Mouse (Mus musculus) limb, embryonic 15.5 days (tissue): ENCODE data around the gene Shank2. TPM values are rescaled to one million over a fixed set of nuclear protein-coding genes. Genes with fewer than 3 reads are reported as not detected.

Experiments
- ATAC-seq: fragments of 200-750 bp; cut with Nextera tagmentation; 2 replicates; pipeline ENCODE4 v1.8.0; 2017; ENCODE audit warnings: low read depth, moderate TSS enrichment; ENCODE audit not compliant: insufficient number of reproducible peaks, low FRiP score, low TSS enrichment
- H3K27ac ChIP-seq: fragments of 300-500 bp; sonication (generic); 2 replicates; pipeline ENCODE4 v1.5.1; 2015; ENCODE audit warnings: moderate library complexity, mild to moderate bottlenecking, inconsistent platforms
- H3K27me3 ChIP-seq: fragments of 300-500 bp; sonication (generic); 2 replicates; pipeline ENCODE4 v1.6.1; 2015; ENCODE audit warnings: inconsistent platforms
- H3K36me3 ChIP-seq: fragments of 300-500 bp; sonication (generic); 2 replicates; pipeline ENCODE4 v1.6.1; 2015; ENCODE audit warnings: inconsistent platforms
- H3K4me1 ChIP-seq: fragments of 300-500 bp; sonication (generic); 2 replicates; pipeline ENCODE4 v1.6.1; 2015; ENCODE audit warnings: inconsistent platforms
- H3K4me2 ChIP-seq: fragments of 300-500 bp; sonication (generic); 2 replicates; pipeline ENCODE4 v1.6.1; 2015; ENCODE audit warnings: mild to moderate bottlenecking, inconsistent platforms
- H3K4me3 ChIP-seq: fragments of 300-500 bp; sonication (generic); 2 replicates; pipeline ENCODE4 v1.5.1; 2015; ENCODE audit warnings: mild to moderate bottlenecking, inconsistent platforms
- H3K9ac ChIP-seq: fragments of 300-500 bp; sonication (generic); 2 replicates; pipeline ENCODE4 v1.6.1; 2015; ENCODE audit warnings: inconsistent platforms
- H3K9me3 ChIP-seq: fragments of 300-500 bp; sonication (generic); 2 replicates; pipeline ENCODE4 v1.6.1; 2016; ENCODE audit warnings: inconsistent platforms
- WGBS: fragments of 180-500 bp; shearing (Covaris S2); methylation state at CpG from one replicate; pipeline ENCODE4 v1.1.7; 2015; 5-methylcytosine and 5-hydroxymethylcytosine counted together
- polyA plus RNA-seq: library from polyadenylated mRNA; unstranded; fragments of >200 nt; fragmentation: Nextera tagmentation; extraction: Ambion mirVana; gene quantifications from 2 replicates; pipeline ENCODE4 v1.2.1, GENCODE M21; 2015

Gene Shank2
- polyA plus RNA-seq, 1 experiment from 2014 or later = 0.17 TPM

GRCm38 (mm10) chr7:144257821-144258220, 256.1 kb downstream of the Shank2 start:
- no peak overlapping the region for H3K27ac ChIP-seq
- H3K4me1 ChIP-seq = no peaks in the 10 kb centered on the region
- no peaks in the 10 kb centered on the region for H3K27me3 ChIP-seq
- no peak for ATAC-seq
- no peaks in the 10 kb centered on the region for H3K9me3 ChIP-seq
- 70% methylated on average over 7 of the region's 7 CpGs for WGBS
- H3K9ac ChIP-seq = no peak overlapping the region
- H3K4me3 ChIP-seq = no peak overlapping the region
- H3K4me2 ChIP-seq = no peak overlapping the region
- H3K36me3 ChIP-seq = no peaks in the 10 kb centered on the region

GRCm38 (mm10) chr7:144258332-144258731, 256.6 kb downstream of the Shank2 start:
- no peaks in the 10 kb centered on the region for H3K4me1 ChIP-seq
- H3K9me3 ChIP-seq = no peaks in the 10 kb centered on the region
- no peak overlapping the region for H3K4me3 ChIP-seq
- H3K27ac ChIP-seq = no peak overlapping the region
- 55% methylated on average over 4 of the region's 4 CpGs for WGBS
- no peak for ATAC-seq
- no peak overlapping the region for H3K4me2 ChIP-seq
- H3K9ac ChIP-seq = no peak overlapping the region
- no peaks in the 10 kb centered on the region for H3K27me3 ChIP-seq
- H3K36me3 ChIP-seq = no peaks in the 10 kb centered on the region

DNA sequence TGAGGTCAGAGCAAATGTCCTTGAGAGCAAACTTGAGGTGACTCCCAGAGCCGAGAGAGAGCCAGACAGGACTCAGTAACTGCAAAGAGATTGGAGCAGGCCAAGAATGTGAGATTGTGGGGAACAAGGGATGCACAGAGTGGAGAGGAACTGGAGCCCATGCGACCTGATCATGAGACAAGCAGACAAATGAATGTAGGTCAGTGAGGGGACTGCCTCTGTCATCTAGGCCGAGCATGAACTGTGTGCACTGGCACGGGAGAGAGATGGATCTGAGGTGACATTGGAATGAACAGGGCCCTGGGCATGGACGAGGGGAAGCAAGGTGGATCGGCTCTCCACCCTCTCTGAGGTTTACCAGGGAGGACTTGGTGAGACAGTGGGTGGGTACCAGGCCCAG, 260.9 kb downstream of the Shank2 start:
- H3K9me3 ChIP-seq = no peaks in the 10 kb centered on the region
- ATAC-seq = no peak
- H3K27ac ChIP-seq = no peak overlapping the region
- H3K4me1 ChIP-seq = no peaks in the 10 kb centered on the region
- H3K36me3 ChIP-seq = no peaks in the 10 kb centered on the region
- no peak overlapping the region for H3K4me3 ChIP-seq
- no peaks in the 10 kb centered on the region for H3K27me3 ChIP-seq
- 69% methylated on average over 6 of the region's 6 CpGs for WGBS
- no peak overlapping the region for H3K9ac ChIP-seq
- H3K4me2 ChIP-seq = no peak overlapping the region

DNA sequence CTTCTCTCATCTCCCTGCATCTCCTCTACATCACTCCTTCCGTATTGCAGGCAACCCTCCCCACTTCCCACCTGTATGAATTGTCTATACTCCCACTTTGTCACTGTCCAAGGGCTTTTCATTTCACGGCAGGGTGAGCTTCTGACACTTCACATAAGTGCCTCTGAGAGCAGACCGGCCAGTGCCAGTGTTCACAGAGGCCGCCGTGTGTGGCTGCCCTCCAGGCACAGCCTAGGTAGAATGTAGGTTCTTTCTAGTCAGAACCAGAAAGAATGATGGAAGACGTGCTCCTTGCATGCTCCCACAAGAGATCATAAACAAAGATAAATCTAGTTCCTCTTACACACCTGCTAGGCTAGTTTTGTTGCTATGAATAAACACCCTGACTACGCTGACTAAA, 265.0 kb downstream of the Shank2 start:
- no peak overlapping the region for H3K9ac ChIP-seq
- no peaks in the 10 kb centered on the region for H3K36me3 ChIP-seq
- H3K4me3 ChIP-seq = no peak overlapping the region
- WGBS = 59% methylated on average over 7 of the region's 7 CpGs
- no peaks in the 10 kb centered on the region for H3K27me3 ChIP-seq
- no peak overlapping the region for H3K27ac ChIP-seq
- no peak for ATAC-seq
- no peak overlapping the region for H3K4me2 ChIP-seq
- no peaks in the 10 kb centered on the region for H3K9me3 ChIP-seq
- no peaks in the 10 kb centered on the region for H3K4me1 ChIP-seq

DNA sequence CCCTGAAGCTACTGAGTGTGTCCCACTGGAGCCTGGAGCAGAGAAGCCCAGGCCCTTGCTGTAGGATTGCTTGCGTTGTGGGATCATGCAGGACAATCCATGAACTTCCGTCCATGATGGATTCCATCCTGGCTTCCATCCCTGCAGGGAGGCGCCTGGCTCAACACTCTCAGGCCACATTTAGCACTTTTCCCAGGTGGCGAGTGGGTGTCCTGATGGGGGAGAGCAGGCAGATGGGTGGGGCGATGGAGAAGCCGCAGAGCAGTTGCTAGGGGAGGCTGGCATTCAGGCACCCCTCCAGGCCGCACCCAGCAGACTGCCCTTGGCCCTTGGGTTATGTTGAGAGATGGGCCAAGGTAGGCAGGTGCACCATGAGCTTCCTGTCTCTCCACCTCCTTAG, 266.6 kb downstream of the Shank2 start:
- Histone ChIP-seq H3K9ac (no peak overlapping the region), H3K4me1 (no peaks in the 10 kb centered on the region), H3K4me2 (no peak overlapping the region), H3K4me3 (no peak overlapping the region), H3K36me3 (no peaks in the 10 kb centered on the region), H3K27me3 (no peaks in the 10 kb centered on the region), H3K27ac (no peak overlapping the region), H3K9me3 (no peaks in the 10 kb centered on the region)
- 71% methylated on average over 7 of the region's 7 CpGs for WGBS
- ATAC-seq = no peak

- Histone ChIP-seq H3K9ac (no peak overlapping the region), H3K27ac (no peak overlapping the region), H3K4me2 (no peak overlapping the region), H3K4me1 (no peaks in the 10 kb centered on the region), H3K36me3 (no peaks in the 10 kb centered on the region), H3K9me3 (no peaks in the 10 kb centered on the region), H3K4me3 (no peak overlapping the region), H3K27me3 (no peaks in the 10 kb centered on the region)
- WGBS = 68% methylated on average over 4 of the region's 4 CpGs
- ATAC-seq = no peak
These were observed 267.1 kb downstream of the Shank2 start for GRCm38 (mm10) chr7:144268778-144269177.

DNA sequence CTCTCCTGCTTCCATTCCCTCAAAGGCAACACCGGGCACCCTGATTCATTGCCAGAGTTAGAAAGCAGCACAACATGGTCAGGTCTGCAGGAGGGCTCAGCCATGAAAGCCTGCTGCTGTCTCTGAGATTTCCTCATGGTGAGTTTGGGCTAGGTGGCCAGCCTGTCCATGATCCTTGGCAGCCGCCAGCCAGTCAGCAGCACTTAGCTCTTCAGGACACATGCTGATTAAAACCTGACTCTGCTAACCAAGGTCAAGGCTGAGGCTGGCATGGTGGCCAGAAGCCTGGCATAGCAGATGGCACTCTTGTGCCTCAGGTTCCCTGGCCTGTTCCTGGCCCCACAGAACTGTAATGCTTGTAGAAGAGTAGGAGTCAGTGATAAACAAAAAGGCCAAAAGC, 269.3 kb downstream of the Shank2 start:
- H3K36me3 ChIP-seq = no peaks in the 10 kb centered on the region
- H3K9me3 ChIP-seq = no peaks in the 10 kb centered on the region
- ATAC-seq = no peak
- no peak overlapping the region for H3K4me2 ChIP-seq
- no peaks in the 10 kb centered on the region for H3K27me3 ChIP-seq
- WGBS = 93% methylated on average over 2 of the region's 2 CpGs
- no peak overlapping the region for H3K4me3 ChIP-seq
- H3K9ac ChIP-seq = no peak overlapping the region
- H3K4me1 ChIP-seq = no peaks in the 10 kb centered on the region
- no peak overlapping the region for H3K27ac ChIP-seq

DNA sequence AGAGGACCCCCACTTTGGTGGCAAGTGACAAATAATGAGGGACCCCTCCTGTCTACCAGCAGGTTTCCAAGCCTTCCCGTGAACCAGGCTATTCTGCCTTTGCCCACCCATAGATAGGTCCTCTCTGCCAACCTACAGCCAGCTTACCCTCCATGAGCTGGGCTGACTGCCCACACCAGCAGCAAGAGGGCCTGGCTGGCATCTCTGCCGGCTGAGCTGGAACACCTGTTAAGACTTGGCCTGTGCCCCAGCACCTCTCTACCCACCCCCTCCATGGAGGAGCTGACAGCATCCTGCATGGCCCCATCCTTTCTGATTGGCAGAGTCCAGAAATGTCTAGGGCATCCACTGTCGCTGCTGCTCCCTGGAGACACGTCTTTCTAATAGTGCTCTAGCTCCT, 277.0 kb downstream of the Shank2 start:
- H3K4me1 ChIP-seq = 0 out of 2 replicates have a peak, but pooled peaks cover 3% of the 10 kb centered on the region
- H3K9me3 ChIP-seq = no peaks in the 10 kb centered on the region
- no peak overlapping the region for H3K4me2 ChIP-seq
- no peak overlapping the region for H3K9ac ChIP-seq
- peaks cover 10% of the 10 kb centered on the region; the same call in 1 of the 2 replicates for H3K27me3 ChIP-seq
- WGBS = 74% methylated on average over 4 of the region's 4 CpGs
- H3K27ac ChIP-seq = no peak overlapping the region
- ATAC-seq = no peak
- H3K4me3 ChIP-seq = no peak overlapping the region
- no peaks in the 10 kb centered on the region for H3K36me3 ChIP-seq

GRCm38 (mm10) chr7:144283701-144284100, 282.0 kb downstream of the Shank2 start:
- WGBS = 11% methylated on average over 6 of the region's 6 CpGs
- Histone ChIP-seq H3K27me3 (peaks cover 29% of the 10 kb centered on the region), H3K27ac (no peak overlapping the region), H3K4me2 (peak overlapping the region; percentile 72), H3K4me3 (peak overlapping the region; percentile 38), H3K9ac (no peak overlapping the region), H3K4me1 (peaks cover 16% of the 10 kb centered on the region), H3K36me3 (no peaks in the 10 kb centered on the region), H3K9me3 (no peaks in the 10 kb centered on the region)
- no peak for ATAC-seq

DNA sequence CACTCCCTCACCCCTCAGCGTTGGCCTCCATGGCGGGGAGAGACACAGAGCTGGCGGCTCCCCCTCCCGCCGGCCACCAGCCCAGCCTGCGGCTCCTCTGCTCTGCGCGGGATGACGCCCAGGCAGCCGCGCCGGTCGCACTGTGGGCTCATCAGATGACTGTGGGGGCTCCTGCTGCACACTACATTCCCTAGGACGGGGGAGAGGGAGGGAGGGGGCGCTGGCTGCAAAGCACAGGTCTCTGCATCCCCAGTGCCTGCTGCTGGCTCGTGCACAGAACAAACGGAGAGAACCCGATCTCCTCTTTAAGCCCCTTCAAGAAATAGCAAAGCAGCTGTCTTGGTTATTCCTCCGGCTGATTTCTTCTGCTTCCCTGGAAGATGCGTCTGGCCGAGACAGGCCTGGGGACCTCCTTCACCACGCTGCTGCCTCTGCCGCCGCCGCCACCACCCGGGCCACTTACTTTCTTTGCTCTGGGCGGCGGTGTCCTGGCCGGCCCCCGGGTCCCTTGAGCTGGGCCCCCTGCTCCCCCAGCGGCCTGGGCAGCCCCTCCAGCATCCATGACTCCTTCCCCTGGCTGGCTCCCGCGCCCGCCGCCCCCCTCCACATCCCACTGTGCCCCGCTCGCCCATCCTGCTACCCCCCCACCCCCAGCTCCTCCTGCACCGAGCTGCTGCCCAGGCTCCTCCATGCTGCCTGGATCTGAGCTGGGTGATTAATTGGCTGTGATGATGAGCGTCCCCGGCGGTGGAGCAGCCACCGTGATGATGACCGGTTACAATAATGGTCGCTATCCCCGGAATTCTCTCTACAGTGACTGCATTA, 282.7 kb downstream of the Shank2 start:
- peaks cover 16% of the 10 kb centered on the region for H3K4me1 ChIP-seq
- 1% methylated on average over 42 of the region's 45 CpGs for WGBS
- no peak overlapping the region for H3K9ac ChIP-seq
- peaks cover 29% of the 10 kb centered on the region for H3K27me3 ChIP-seq
- no peaks in the 10 kb centered on the region for H3K36me3 ChIP-seq
- peak overlapping the region; percentile 38 for H3K4me3 ChIP-seq
- H3K27ac ChIP-seq = no peak overlapping the region
- H3K9me3 ChIP-seq = no peaks in the 10 kb centered on the region
- ATAC-seq = no peak
- H3K4me2 ChIP-seq = peak overlapping the region; percentile 72

- Histone ChIP-seq H3K27ac (no peak overlapping the region), H3K9me3 (no peaks in the 10 kb centered on the region), H3K4me3 (peak overlapping the region; percentile 38), H3K4me1 (peaks cover 16% of the 10 kb centered on the region), H3K4me2 (peak overlapping the region; percentile 72), H3K9ac (no peak overlapping the region), H3K27me3 (peaks cover 29% of the 10 kb centered on the region), H3K36me3 (no peaks in the 10 kb centered on the region)
- ATAC-seq = no peak
- WGBS = 25% methylated on average over 5 of the region's 5 CpGs
These were observed 283.4 kb downstream of the Shank2 start for GRCm38 (mm10) chr7:144285066-144285633.

GRCm38 (mm10) chr7:144285912-144286311, 284.2 kb downstream of the Shank2 start:
- H3K27me3 ChIP-seq = peaks cover 29% of the 10 kb centered on the region
- 85% methylated on average over 4 of the region's 4 CpGs for WGBS
- no peak for ATAC-seq
- peaks cover 16% of the 10 kb centered on the region for H3K4me1 ChIP-seq
- no peaks in the 10 kb centered on the region for H3K36me3 ChIP-seq
- no peak overlapping the region for H3K9ac ChIP-seq
- H3K9me3 ChIP-seq = no peaks in the 10 kb centered on the region
- H3K27ac ChIP-seq = no peak overlapping the region
- H3K4me2 ChIP-seq = no peak overlapping the region
- H3K4me3 ChIP-seq = no peak overlapping the region
